Mouse (Mus musculus) cerebellum, adult 2 months (tissue): ENCODE results near the gene Lyz2.

Experiments
- CTCF ChIP-seq: fragments of 200-500 bp; IDR thresholded peaks from 2 replicates; pipeline ENCODE4 v1.5.1; 2011; ENCODE audit warnings: low read depth, mild to moderate bottlenecking, control low read depth, low read length, moderate library complexity, borderline replicate concordance; ENCODE audit not compliant: insufficient read depth
- POLR2A ChIP-seq: fragments of 200-500 bp; IDR thresholded peaks from 2 replicates; pipeline ENCODE4 v1.6.1; 2011; ENCODE audit warnings: low read length, control low read depth, borderline replicate concordance; ENCODE audit not compliant: insufficient read depth

GRCm38 (mm10) chr10:117320571-117320981 is 38.5 kb upstream of the Lyz2 start:
- TF ChIP-seq CTCF (no peak), POLR2A (no peak)
